Mouse (Mus musculus) heart, postnatal 0 days (tissue): ENCODE data around the gene Cacna1f. TPM values are rescaled to one million over a fixed set of nuclear protein-coding genes. Genes with fewer than 3 reads are reported as not detected.

Experiments used
- ATAC-seq: fragments of 200-750 bp; cut with Nextera tagmentation; 2 replicates; pipeline ENCODE4 v1.8.0; 2017; ENCODE audit warnings: low read depth, moderate number of reproducible peaks, moderate library complexity; ENCODE audit not compliant: insufficient read depth
- DNase-seq: peaks from one replicate; pipeline ENCODE4 v3.0.0-alpha.2; 2016; ENCODE audit warnings: low spot score
- H3K27ac ChIP-seq: fragments of 300-500 bp; sonication (generic); 2 replicates; pipeline ENCODE4 v1.5.1; 2014; ENCODE audit warnings: low read depth, mild to moderate bottlenecking
- H3K27me3 ChIP-seq: fragments of 300-500 bp; sonication (generic); 2 replicates; pipeline ENCODE4 v1.6.1; 2014; ENCODE audit warnings: low read length, mixed read lengths; ENCODE audit not compliant: control insufficient read depth, insufficient read depth
- H3K36me3 ChIP-seq: fragments of 300-500 bp; sonication (generic); replicated peaks from 2 replicates; pipeline ENCODE4 v1.6.1; 2014; ENCODE audit warnings: low read length, mixed read lengths; ENCODE audit not compliant: control insufficient read depth, insufficient read depth
- H3K4me1 ChIP-seq: fragments of 300-500 bp; sonication (generic); 2 replicates; pipeline ENCODE4 v1.6.1; 2014; ENCODE audit warnings: antibody characterized with exemption; ENCODE audit not compliant: control insufficient read depth, insufficient read depth
- H3K4me2 ChIP-seq: fragments of 300-500 bp; sonication (generic); 2 replicates; pipeline ENCODE4 v1.6.1; 2014; ENCODE audit warnings: low read depth, mild to moderate bottlenecking, low read length, moderate library complexity
- H3K4me3 ChIP-seq: fragments of 300-500 bp; sonication (generic); 2 replicates; pipeline ENCODE4 v1.5.1; 2014; ENCODE audit warnings: low read depth, low read length
- H3K9ac ChIP-seq: fragments of 300-500 bp; sonication (generic); replicated peaks from 2 replicates; pipeline ENCODE4 v1.6.1; 2014; ENCODE audit warnings: low read depth, low read length, mixed read lengths
- H3K9me3 ChIP-seq: fragments of 300-500 bp; sonication (generic); replicated peaks from 2 replicates; pipeline ENCODE4 v1.6.1; 2016; ENCODE audit warnings: low read length; ENCODE audit not compliant: control insufficient read depth
- CTCF ChIP-seq: IDR thresholded peaks from 2 replicates; pipeline ENCODE4 v1.5.1; 2016; ENCODE audit warnings: antibody characterized with exemption, control low read depth, low read depth
- EP300 ChIP-seq: IDR thresholded peaks from 2 replicates; pipeline ENCODE4 v1.6.1; 2016; ENCODE audit warnings: antibody characterized with exemption, low read depth
- WGBS: fragments of 180-500 bp; shearing (Covaris S2); extraction: QIAGEN DNeasy Blood & Tissue Kit; methylation state at CpG from one replicate; pipeline ENCODE4 v1.1.7; 2014; 5-methylcytosine and 5-hydroxymethylcytosine counted together
- polyA plus RNA-seq: library from polyadenylated mRNA; unstranded; fragments of >200 nt; fragmentation: Nextera tagmentation; extraction: Ambion mirVana; gene quantifications from 2 replicates; pipeline ENCODE4 v1.2.1, GENCODE M21; 2015
- total RNA-seq: library from RNA; depleted of rRNA; stranded (reverse); fragments of >200 nt; gene quantifications from 2 replicates; pipeline ENCODE4 v1.2.3, GENCODE M21; 2014; ENCODE audit warnings: low replicate concordance; rRNA removed

Gene Cacna1f
- 0.12 TPM in 1 of 2 replicates, not detected in the other for total RNA-seq
- polyA plus RNA-seq: not detected in 2 replicates

- no peak within 1 kb of the TSS for H3K9ac ChIP-seq
- DNase-seq (no peak), ATAC-seq (no peak)
- H3K4me3 ChIP-seq: no peak within 1 kb of the TSS
- no peaks in the 10 kb centered on the region for H3K4me1 ChIP-seq
- H3K27me3 ChIP-seq: no peaks in the 10 kb centered on the region
- no peak within 1 kb of the TSS for H3K27ac ChIP-seq
- no peak within 1 kb of the TSS for H3K4me2 ChIP-seq
- H3K9me3 ChIP-seq: no peaks in the 10 kb centered on the region
- no peaks in the 10 kb centered on the region for H3K36me3 ChIP-seq
- TF ChIP-seq EP300 (no peak), CTCF (no peak)
- WGBS: 54% methylated on average over 6 of the region's 6 CpGs
These were observed at the start of gene Cacna1f for GRCm38 (mm10) chrX:7606783-7607182. TSS of gene Cacna1f (plus strand) at chrX:7607083.

- no peaks in the 10 kb centered on the region for H3K27me3 ChIP-seq
- ATAC-seq (no peak), DNase-seq (no peak)
- H3K36me3 ChIP-seq: no peaks in the 10 kb centered on the region
- H3K27ac ChIP-seq: no peak overlapping the region
- no peaks in the 10 kb centered on the region for H3K4me1 ChIP-seq
- TF ChIP-seq CTCF: no peak
- TF ChIP-seq EP300: no peak
- no peak overlapping the region for H3K4me2 ChIP-seq
- no peaks in the 10 kb centered on the region for H3K9me3 ChIP-seq
- H3K4me3 ChIP-seq: no peak overlapping the region
- H3K9ac ChIP-seq: no peak overlapping the region
- WGBS: 9% methylated on average over 2 of the region's 2 CpGs
These were observed 43.8 kb upstream of the Cacna1f start for GRCm38 (mm10) chrX:7563076-7563475.

- 59% methylated on average over 6 of the region's 6 CpGs for WGBS
- H3K9ac ChIP-seq: no peak overlapping the region
- no peak overlapping the region for H3K4me2 ChIP-seq
- no peaks in the 10 kb centered on the region for H3K4me1 ChIP-seq
- H3K27me3 ChIP-seq: no peaks in the 10 kb centered on the region
- H3K27ac ChIP-seq: no peak overlapping the region
- H3K36me3 ChIP-seq: no peaks in the 10 kb centered on the region
- TF ChIP-seq CTCF: no peak
- no peak for TF ChIP-seq EP300
- DNase-seq (no peak), ATAC-seq (no peak)
- H3K9me3 ChIP-seq: no peaks in the 10 kb centered on the region
- H3K4me3 ChIP-seq: no peak overlapping the region
These were observed 40.5 kb upstream of the Cacna1f start for GRCm38 (mm10) chrX:7566352-7566751.

GRCm38 (mm10) chrX:7567491-7567890 is 39.4 kb upstream of the Cacna1f start:
- H3K4me2 ChIP-seq: no peak overlapping the region
- 63% methylated on average over 8 of the region's 9 CpGs for WGBS
- H3K9ac ChIP-seq: no peak overlapping the region
- H3K9me3 ChIP-seq: no peaks in the 10 kb centered on the region
- DNase-seq (no peak), ATAC-seq (no peak)
- no peaks in the 10 kb centered on the region for H3K4me1 ChIP-seq
- H3K27me3 ChIP-seq: no peaks in the 10 kb centered on the region
- no peaks in the 10 kb centered on the region for H3K36me3 ChIP-seq
- no peak overlapping the region for H3K4me3 ChIP-seq
- no peak for TF ChIP-seq EP300
- no peak for TF ChIP-seq CTCF
- H3K27ac ChIP-seq: no peak overlapping the region

GRCm38 (mm10) chrX:7570481-7571175 is 36.3 kb upstream of the Cacna1f start:
- H3K36me3 ChIP-seq: no peaks in the 10 kb centered on the region
- no peak overlapping the region for H3K4me2 ChIP-seq
- no peak for DNase-seq
- H3K9ac ChIP-seq: no peak overlapping the region
- H3K4me3 ChIP-seq: no peak overlapping the region
- 49% methylated on average over 7 of the region's 7 CpGs for WGBS
- no peaks in the 10 kb centered on the region for H3K27me3 ChIP-seq
- H3K27ac ChIP-seq: no peak overlapping the region
- peaks cover 4% of the 10 kb centered on the region; the same call in 1 of the 2 replicates for H3K4me1 ChIP-seq
- H3K9me3 ChIP-seq: no peaks in the 10 kb centered on the region
- no peak for ATAC-seq
- TF ChIP-seq EP300 (no peak), CTCF (no peak)
